Mouse (Mus musculus) embryonic fibroblast, embryonic 13.5 days (primary cell): ENCODE results near the gene Spred1. TPM values are rescaled to one million over a fixed set of nuclear protein-coding genes. Genes with fewer than 3 reads are reported as not detected.

Source experiments
- H3K27ac ChIP-seq: 2 replicates; pipeline ENCODE4 v1.5.1; 2012; ENCODE audit warnings: low read length, control low read depth, inconsistent platforms; ENCODE audit not compliant: insufficient read depth
- H3K4me1 ChIP-seq: 2 replicates; pipeline ENCODE4 v1.6.1; 2011; ENCODE audit warnings: low read length; ENCODE audit not compliant: control insufficient read depth, insufficient read depth
- H3K4me3 ChIP-seq: 2 replicates; pipeline ENCODE4 v1.5.1; 2011; ENCODE audit warnings: mild to moderate bottlenecking, control low read depth, low read length; ENCODE audit not compliant: insufficient read depth
- CTCF ChIP-seq: IDR thresholded peaks from 2 replicates; pipeline ENCODE4 v1.5.1; 2011; ENCODE audit warnings: mild to moderate bottlenecking, control low read depth, low read length, moderate library complexity, borderline replicate concordance; ENCODE audit not compliant: insufficient read depth
- POLR2A ChIP-seq: IDR thresholded peaks from 2 replicates; pipeline ENCODE4 v1.6.1; 2011; ENCODE audit warnings: low read depth, mild to moderate bottlenecking, control low read depth, low read length, moderate library complexity
- polyA plus RNA-seq: library from polyadenylated mRNA; stranded (reverse); fragments of >200 nt; gene quantifications from 2 replicates; pipeline ENCODE4 v1.2.4, GENCODE M21; 2011; ENCODE audit warnings: low read depth; ENCODE audit not compliant: missing spikeins, insufficient read length

The Spred1 gene
- polyA plus RNA-seq, 1 experiment = 48.3 TPM

DNA sequence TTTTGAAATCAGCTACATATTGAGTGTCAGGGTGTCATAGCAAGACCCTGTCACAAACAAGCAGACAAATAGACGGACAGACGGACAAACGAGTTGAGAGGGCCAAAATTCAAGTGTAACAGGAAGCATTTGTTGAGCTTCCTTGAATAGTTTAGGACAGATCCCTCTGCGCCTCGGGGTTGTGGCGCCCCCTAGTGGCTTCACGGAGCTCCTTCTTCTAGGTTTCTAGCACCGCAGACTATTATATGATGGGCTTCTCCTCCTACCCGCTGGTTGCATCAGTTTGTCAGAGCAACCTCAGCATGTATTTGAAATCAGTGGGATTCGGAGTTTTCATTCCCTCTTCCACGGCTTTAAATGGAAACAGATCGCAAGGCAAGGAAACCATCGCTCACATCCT, 110.1 kb downstream of the Spred1 start:
- TF ChIP-seq CTCF (peak; percentile 54), POLR2A (no peak)
- H3K4me1 ChIP-seq = no peaks in the 10 kb centered on the region
- no peak overlapping the region for H3K4me3 ChIP-seq
- H3K27ac ChIP-seq = no peak overlapping the region

Other genes starting within 250 kb of the Spred1 start
- gene Tmco5, start 242.7 kb upstream of the Spred1 start, polyA plus RNA-seq = not detected in 2 replicates
- 68.5 and 70.8 TPM in 2 replicates for gene Fam98b, start 128.4 kb downstream of the Spred1 start, polyA plus RNA-seq
- gene Rasgrp1, start 221.6 kb downstream of the Spred1 start, polyA plus RNA-seq = 1.3 and 1.4 TPM in 2 replicates